Mouse (Mus musculus): Measurements from ENCODE around the gene Krtap2-4. TPM values are rescaled to one million over a fixed set of nuclear protein-coding genes. Genes with fewer than 3 reads are reported as not detected.

The Krtap2-4 gene
- polyA plus RNA-seq, 1 experiment = not detected

DNA sequence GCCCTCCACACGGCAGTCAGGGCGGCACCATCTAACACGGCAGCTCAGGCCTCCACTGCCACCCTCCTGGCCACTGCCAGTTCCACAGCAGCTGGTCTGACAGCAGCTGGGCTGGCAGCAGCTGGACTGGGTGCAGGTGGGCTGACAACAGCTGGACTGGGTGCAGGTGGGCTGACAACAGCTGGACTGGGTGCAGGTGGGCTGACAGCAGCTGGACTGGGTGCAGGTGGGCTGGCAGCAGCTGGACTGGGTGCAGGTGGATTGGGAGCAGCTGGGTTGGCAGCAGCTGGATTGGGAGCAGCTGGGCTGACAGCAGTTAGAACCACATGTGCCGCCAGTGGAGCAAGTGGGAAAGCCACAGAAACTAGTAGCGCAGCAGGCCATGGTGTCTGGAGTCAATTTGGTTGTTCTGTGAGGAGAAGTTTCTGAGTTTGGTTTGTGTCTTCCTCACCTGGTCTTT lies 31.4 kb downstream of the Krtap2-4 start, which contains the start of gene Krtap1-4:
Gene Krtap1-4 (minus strand): TSS at position 410 of the 460 bp plus-strand sequence.
- no peak for DNase-seq (ENCODE audit: low read depth)

DNA sequence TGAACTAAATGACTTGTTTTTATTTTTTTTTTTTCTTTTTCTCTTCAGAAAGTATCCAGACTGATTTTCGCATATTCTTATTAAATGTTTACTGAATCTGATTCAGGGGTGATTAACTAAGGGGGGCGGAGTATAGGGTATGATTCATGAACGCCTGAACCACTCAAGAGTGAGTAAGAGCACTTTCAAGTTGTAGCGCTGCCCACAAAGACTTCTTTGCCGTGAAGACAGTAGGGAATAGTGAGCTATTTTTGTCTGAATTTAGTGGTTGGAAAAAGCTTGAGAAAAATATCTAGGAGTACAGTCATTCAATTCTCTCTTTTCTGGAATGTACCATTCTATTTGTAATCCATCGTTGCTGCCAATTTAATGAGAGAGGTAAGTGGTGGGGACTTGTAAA lies 33.1 kb downstream of the Krtap2-4 start:
- no peak for DNase-seq (ENCODE audit: low read depth)

DNA sequence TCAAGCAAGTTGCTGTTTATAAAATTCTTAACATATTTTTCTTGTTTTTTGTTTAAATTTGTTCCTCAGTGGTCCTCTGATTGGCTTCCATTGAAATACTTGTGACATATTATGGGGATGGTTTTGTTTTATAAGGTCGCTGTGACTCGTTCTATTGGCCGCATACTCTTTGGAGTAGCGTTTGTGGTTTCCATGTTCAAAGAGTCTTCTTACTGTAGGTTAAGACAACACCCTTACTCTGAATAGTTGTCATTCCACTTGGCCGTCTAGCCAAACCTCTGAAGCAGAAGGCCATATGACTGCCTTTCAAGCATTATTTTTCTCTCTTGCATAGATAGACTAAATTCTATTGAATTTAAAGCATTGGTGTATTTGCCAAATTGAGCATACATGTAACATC lies 33.6 kb downstream of the Krtap2-4 start:
- no peak for DNase-seq (ENCODE audit: low read depth)

DNA sequence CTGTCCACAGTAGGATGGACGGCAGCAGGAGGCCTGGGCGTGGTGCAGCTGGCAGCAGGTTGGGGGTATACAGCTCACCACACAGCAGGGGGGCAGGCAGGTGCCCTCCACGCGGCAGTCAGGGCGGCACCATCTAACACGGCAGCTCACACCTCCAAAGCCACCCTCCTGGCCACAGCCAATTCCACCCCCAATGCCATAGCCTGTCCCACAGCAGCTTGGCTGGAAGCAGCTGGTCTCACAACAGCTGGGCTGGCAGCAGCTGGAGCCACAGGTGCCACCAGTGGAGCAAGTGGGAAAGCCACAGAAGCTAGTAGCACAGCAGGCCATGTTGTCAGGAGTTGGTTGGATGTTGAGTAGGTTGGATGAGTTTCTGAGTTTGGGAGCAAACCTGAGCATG lies 34.0 kb downstream of the Krtap2-4 start, which contains the start of gene Krtap1-5:
Gene Krtap1-5 (minus strand): TSS at position 381 of the 400 bp plus-strand sequence.
- DNase-seq (ENCODE audit: low read depth) = no peak

DNA sequence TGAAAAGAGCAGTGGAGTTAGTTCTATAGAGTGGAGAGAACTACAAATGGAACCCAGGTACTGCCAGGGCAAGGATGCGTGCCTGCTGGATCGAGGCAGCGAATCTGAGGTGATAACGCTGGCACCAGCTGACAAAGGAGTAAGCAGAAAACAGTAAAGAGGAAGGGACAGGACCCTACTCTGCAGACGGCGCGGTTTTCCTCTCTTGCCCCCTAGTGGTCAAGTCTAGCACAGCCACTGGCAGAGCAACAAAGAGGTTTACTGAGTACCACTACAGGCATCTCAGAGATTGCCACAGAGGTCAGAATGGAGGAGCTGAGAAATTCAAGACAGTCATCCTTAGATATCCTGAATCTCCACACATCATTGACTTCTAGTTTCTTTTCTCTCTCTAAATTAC lies 40.5 kb downstream of the Krtap2-4 start:
- peak; percentile 2 for DNase-seq (ENCODE audit: low read depth)

DNA sequence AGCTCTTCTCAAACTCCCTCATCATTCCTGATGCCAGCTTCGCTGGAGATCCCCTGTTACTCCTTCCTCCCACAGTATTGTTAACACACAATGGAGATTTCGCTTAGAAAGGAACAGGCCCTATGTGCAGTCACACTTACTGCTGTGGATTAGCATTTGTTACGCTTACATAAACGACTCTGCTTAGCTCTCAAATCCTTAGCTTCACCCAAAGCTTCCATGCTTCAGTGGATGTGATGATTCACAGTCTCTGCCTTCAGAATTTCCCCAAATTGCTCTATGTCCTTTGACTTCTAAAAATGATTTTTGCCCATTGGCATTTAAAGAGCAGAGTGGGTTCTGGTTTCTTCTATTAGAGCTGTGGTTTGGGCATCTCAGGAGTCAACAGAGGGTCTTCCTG lies 41.5 kb downstream of the Krtap2-4 start:
- no peak for DNase-seq (ENCODE audit: low read depth)

DNA sequence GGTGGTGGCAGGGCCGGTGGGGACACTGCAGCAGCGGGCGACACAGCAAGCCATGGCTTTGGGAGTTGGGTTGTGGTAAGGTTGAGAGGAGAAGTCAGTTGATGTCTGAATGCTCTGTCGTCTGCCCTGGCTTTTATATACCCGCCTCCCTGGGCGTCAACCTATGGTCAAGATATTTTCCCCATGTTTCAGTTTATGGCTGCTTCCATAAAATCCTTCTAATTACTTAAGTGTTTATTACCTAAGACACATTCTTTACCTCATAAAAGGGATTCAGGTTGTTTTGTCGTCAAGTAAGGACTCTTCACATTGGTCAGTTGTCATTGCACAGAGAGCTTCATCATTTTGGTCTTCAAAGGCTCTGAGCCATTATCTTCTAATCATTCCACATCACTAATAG lies 48.1 kb downstream of the Krtap2-4 start, which contains the start of gene Krtap3-1:
Gene Krtap3-1 (minus strand): TSS at position 101 of the 400 bp plus-strand sequence.
- no peak for DNase-seq (ENCODE audit: low read depth)

Other genes starting within 250 kb of the Krtap2-4 start
- not detected in 2 replicates for gene Krt28, start 239.9 kb downstream of the Krtap2-4 start, polyA plus RNA-seq (2012; rRNA removed)
- 0.93 and 1.2 TPM in 2 replicates for gene Krt10, start 225.5 kb downstream of the Krtap2-4 start, polyA plus RNA-seq (2012; rRNA removed)
- not detected in 2 replicates for gene Krt12, start 192.6 kb downstream of the Krtap2-4 start, polyA plus RNA-seq (2012; rRNA removed)
- 0.30 and 0.61 TPM in 2 replicates for gene Krt20, start 176.7 kb downstream of the Krtap2-4 start, polyA plus RNA-seq (2012; rRNA removed)
- 20.2 and 32.9 TPM in 2 replicates for gene Krt23, start 121.7 kb downstream of the Krtap2-4 start, polyA plus RNA-seq (2012; rRNA removed)
- gene Krt39, start 93.5 kb downstream of the Krtap2-4 start, polyA plus RNA-seq (2012; rRNA removed) = not detected in 2 replicates
- not detected in 2 replicates for gene Krt40, start 71.7 kb downstream of the Krtap2-4 start, polyA plus RNA-seq (2012; rRNA removed)
- 0.66 and 1.0 TPM in 2 replicates for gene Krtap3-3, start 64.0 kb downstream of the Krtap2-4 start, polyA plus RNA-seq (2012; rRNA removed)
- gene Krtap3-2, start 58.0 kb downstream of the Krtap2-4 start, polyA plus RNA-seq (2012; rRNA removed) = not detected in 2 replicates
- not detected in 2 replicates for gene Gm11939, start 55.4 kb downstream of the Krtap2-4 start, polyA plus RNA-seq (2012; rRNA removed)
- gene Krtap3-1, start 48.2 kb downstream of the Krtap2-4 start, polyA plus RNA-seq (2012; rRNA removed) = not detected in 2 replicates
- not detected in 2 replicates for gene Krtap1-5, start 33.8 kb downstream of the Krtap2-4 start, polyA plus RNA-seq (2012; rRNA removed)
- not detected in 2 replicates for gene Krtap1-4, start 31.2 kb downstream of the Krtap2-4 start, polyA plus RNA-seq (2012; rRNA removed)
- not detected in 2 replicates for gene Krtap1-3, start 23.5 kb downstream of the Krtap2-4 start, polyA plus RNA-seq (2012; rRNA removed)
- not detected in 2 replicates for gene Krtap9-3, start 16.7 kb downstream of the Krtap2-4 start, polyA plus RNA-seq (2012; rRNA removed)
- gene Gm11938, start 11.5 kb downstream of the Krtap2-4 start, polyA plus RNA-seq (2012; rRNA removed) = not detected in 2 replicates
- gene Gm11937, start 4.7 kb downstream of the Krtap2-4 start, polyA plus RNA-seq (2012; rRNA removed) = not detected in 2 replicates
- gene Gm11562, start 5.6 kb upstream of the Krtap2-4 start, polyA plus RNA-seq (2012; rRNA removed) = not detected in 2 replicates
- gene Krtap4-1, start 13.4 kb upstream of the Krtap2-4 start, polyA plus RNA-seq (2012; rRNA removed) = not detected in 2 replicates
- gene Krtap4-2, start 20.2 kb upstream of the Krtap2-4 start, polyA plus RNA-seq (2012; rRNA removed) = not detected in 2 replicates
- gene Krtap4-7, start 29.2 kb upstream of the Krtap2-4 start, polyA plus RNA-seq (2012; rRNA removed) = not detected in 2 replicates
- gene Gm11555, start 35.4 kb upstream of the Krtap2-4 start, polyA plus RNA-seq (2012; rRNA removed) = not detected in 2 replicates
- not detected in 2 replicates for gene Gm11563, start 44.1 kb upstream of the Krtap2-4 start, polyA plus RNA-seq (2012; rRNA removed)
- not detected in 2 replicates for gene Krtap4-6, start 51.1 kb upstream of the Krtap2-4 start, polyA plus RNA-seq (2012; rRNA removed)
- gene Gm14190, start 75.9 kb upstream of the Krtap2-4 start, polyA plus RNA-seq (2012; rRNA removed) = not detected in 2 replicates
- not detected in 2 replicates for gene Gm14180, start 119.4 kb upstream of the Krtap2-4 start, polyA plus RNA-seq (2012; rRNA removed)
- gene Gm11595, start 158.1 kb upstream of the Krtap2-4 start, polyA plus RNA-seq (2012; rRNA removed) = not detected in 2 replicates
- not detected in 2 replicates for gene Krtap4-8, start 165.9 kb upstream of the Krtap2-4 start, polyA plus RNA-seq (2012; rRNA removed)
- gene Krtap4-9, start 170.4 kb upstream of the Krtap2-4 start, polyA plus RNA-seq (2012; rRNA removed) = not detected in 2 replicates
- gene Gm11596, start 178.6 kb upstream of the Krtap2-4 start, polyA plus RNA-seq (2012; rRNA removed) = not detected in 2 replicates
- not detected in 2 replicates for gene Gm11569, start 184.1 kb upstream of the Krtap2-4 start, polyA plus RNA-seq (2012; rRNA removed)
- not detected in 2 replicates for gene Gm11554, start 189.6 kb upstream of the Krtap2-4 start, polyA plus RNA-seq (2012; rRNA removed)
- gene Krtap4-13, start 195.0 kb upstream of the Krtap2-4 start, polyA plus RNA-seq (2012; rRNA removed) = not detected in 2 replicates
- not detected in 2 replicates for gene Gm11564, start 200.8 kb upstream of the Krtap2-4 start, polyA plus RNA-seq (2012; rRNA removed)
- gene 2300003K06Rik, start 223.2 kb upstream of the Krtap2-4 start, polyA plus RNA-seq (2012; rRNA removed) = not detected in 2 replicates
- gene Krtap4-16, start 236.8 kb upstream of the Krtap2-4 start, polyA plus RNA-seq (2012; rRNA removed) = not detected in 2 replicates
- not detected in 2 replicates for gene Gm11568, start 243.1 kb upstream of the Krtap2-4 start, polyA plus RNA-seq (2012; rRNA removed)
- not detected in 2 replicates for gene Gm11559, start 249.6 kb upstream of the Krtap2-4 start, polyA plus RNA-seq (2012; rRNA removed)